Mouse (Mus musculus): ENCODE measurements around the gene Foxo6. TPM values are rescaled to one million over a fixed set of nuclear protein-coding genes. Genes with fewer than 3 reads are reported as not detected.

Foxo6 gene
- polyA plus RNA-seq (2011; ENCODE audit: insufficient read length, low read depth, missing spikeins), result not detected in 2 replicates

GRCm38 (mm10) chr4:120287290-120288111 is at the start of gene Foxo6:
Gene Foxo6 (minus strand): TSS chr4:120287349.
- Histone ChIP-seq H3K4me1 (ENCODE audit: control insufficient read depth, insufficient read depth, low read length) (no peaks in the 10 kb centered on the region), H3K4me3 (ENCODE audit: insufficient read depth, low read length) (peak within 1 kb of the TSS; percentile 32), H3K27ac (ENCODE audit: insufficient read depth, low read length) (no peak within 1 kb of the TSS)
- TF ChIP-seq CTCF (IDR thresholded peaks at IDR 0.05; ENCODE audit: borderline replicate concordance, insufficient read depth, low read length), result 0 out of 2 replicates have a peak, but pooled peaks have one; percentile 26
- TF ChIP-seq POLR2A (IDR thresholded peaks at IDR 0.05; ENCODE audit: low read depth, low read length), result no peak

- Histone ChIP-seq H3K27ac (ENCODE audit: insufficient read depth, low read length) (no peak overlapping the region), H3K4me1 (ENCODE audit: control insufficient read depth, insufficient read depth, low read length) (no peaks in the 10 kb centered on the region), H3K4me3 (ENCODE audit: insufficient read depth, low read length) (no peak overlapping the region)
- TF ChIP-seq POLR2A (IDR thresholded peaks at IDR 0.05; ENCODE audit: low read depth, low read length) (no peak), CTCF (IDR thresholded peaks at IDR 0.05; ENCODE audit: borderline replicate concordance, insufficient read depth, low read length) (no peak)
These were observed 47.2 kb upstream of the Foxo6 start for GRCm38 (mm10) chr4:120334316-120334715.

GRCm38 (mm10) chr4:120332934-120333421 is 45.8 kb upstream of the Foxo6 start:
- H3K4me3 ChIP-seq (ENCODE audit: insufficient read depth, low read length), result no peak overlapping the region
- TF ChIP-seq POLR2A (IDR thresholded peaks at IDR 0.05; ENCODE audit: low read depth, low read length) (no peak), CTCF (IDR thresholded peaks at IDR 0.05; ENCODE audit: borderline replicate concordance, insufficient read depth, low read length) (no peak)
- H3K27ac ChIP-seq (ENCODE audit: insufficient read depth, low read length), result no peak overlapping the region
- no peaks in the 10 kb centered on the region for H3K4me1 ChIP-seq (ENCODE audit: control insufficient read depth, insufficient read depth, low read length)

- no peak for TF ChIP-seq POLR2A (IDR thresholded peaks at IDR 0.05; ENCODE audit: low read depth, low read length)
- TF ChIP-seq CTCF (IDR thresholded peaks at IDR 0.05; ENCODE audit: borderline replicate concordance, insufficient read depth, low read length), result no peak
- Histone ChIP-seq H3K4me1 (ENCODE audit: control insufficient read depth, insufficient read depth, low read length) (no peaks in the 10 kb centered on the region), H3K4me3 (ENCODE audit: insufficient read depth, low read length) (no peak overlapping the region), H3K27ac (ENCODE audit: insufficient read depth, low read length) (no peak overlapping the region)
These were observed 45.3 kb upstream of the Foxo6 start for GRCm38 (mm10) chr4:120332405-120332933.

GRCm38 (mm10) chr4:120331992-120332391 is 44.8 kb upstream of the Foxo6 start:
- no peaks in the 10 kb centered on the region for H3K4me1 ChIP-seq (ENCODE audit: control insufficient read depth, insufficient read depth, low read length)
- no peak overlapping the region for H3K4me3 ChIP-seq (ENCODE audit: insufficient read depth, low read length)
- TF ChIP-seq CTCF (IDR thresholded peaks at IDR 0.05; ENCODE audit: borderline replicate concordance, insufficient read depth, low read length), result no peak
- TF ChIP-seq POLR2A (IDR thresholded peaks at IDR 0.05; ENCODE audit: low read depth, low read length), result no peak
- H3K27ac ChIP-seq (ENCODE audit: insufficient read depth, low read length), result no peak overlapping the region

- no peak overlapping the region for H3K4me3 ChIP-seq (ENCODE audit: insufficient read depth, low read length)
- H3K4me1 ChIP-seq (ENCODE audit: control insufficient read depth, insufficient read depth, low read length), result no peaks in the 10 kb centered on the region
- H3K27ac ChIP-seq (ENCODE audit: insufficient read depth, low read length), result no peak overlapping the region
These were observed 44.4 kb upstream of the Foxo6 start for GRCm38 (mm10) chr4:120331541-120331940.

GRCm38 (mm10) chr4:120325748-120326147 is 38.6 kb upstream of the Foxo6 start:
- Histone ChIP-seq H3K27ac (ENCODE audit: insufficient read depth, low read length) (no peak overlapping the region), H3K4me1 (ENCODE audit: control insufficient read depth, insufficient read depth, low read length) (no peaks in the 10 kb centered on the region), H3K4me3 (ENCODE audit: insufficient read depth, low read length) (no peak overlapping the region)
- TF ChIP-seq POLR2A (IDR thresholded peaks at IDR 0.05; ENCODE audit: low read depth, low read length) (no peak), CTCF (IDR thresholded peaks at IDR 0.05; ENCODE audit: borderline replicate concordance, insufficient read depth, low read length) (no peak)

More at GRCm38 (mm10) chr4:120331541-120331940, 44.4 kb upstream of the Foxo6 start:
- TF ChIP-seq CTCF (IDR thresholded peaks at IDR 0.05; ENCODE audit: borderline replicate concordance, insufficient read depth, low read length) (no peak), POLR2A (IDR thresholded peaks at IDR 0.05; ENCODE audit: low read depth, low read length) (no peak)

GRCm38 (mm10) chr4:120325051-120325450 is 37.9 kb upstream of the Foxo6 start:
- TF ChIP-seq POLR2A (IDR thresholded peaks at IDR 0.05; ENCODE audit: low read depth, low read length), result no peak
- no peak for TF ChIP-seq CTCF (IDR thresholded peaks at IDR 0.05; ENCODE audit: borderline replicate concordance, insufficient read depth, low read length)
- H3K4me1 ChIP-seq (ENCODE audit: control insufficient read depth, insufficient read depth, low read length), result no peaks in the 10 kb centered on the region

GRCm38 (mm10) chr4:120323858-120324257 is 36.7 kb upstream of the Foxo6 start:
- Histone ChIP-seq H3K4me1 (ENCODE audit: control insufficient read depth, insufficient read depth, low read length) (no peaks in the 10 kb centered on the region), H3K4me3 (ENCODE audit: insufficient read depth, low read length) (no peak overlapping the region), H3K27ac (ENCODE audit: insufficient read depth, low read length) (no peak overlapping the region)
- no peak for TF ChIP-seq POLR2A (IDR thresholded peaks at IDR 0.05; ENCODE audit: low read depth, low read length)
- no peak for TF ChIP-seq CTCF (IDR thresholded peaks at IDR 0.05; ENCODE audit: borderline replicate concordance, insufficient read depth, low read length)

More at GRCm38 (mm10) chr4:120325051-120325450, 37.9 kb upstream of the Foxo6 start:
- H3K27ac ChIP-seq (ENCODE audit: insufficient read depth, low read length), result no peak overlapping the region
- H3K4me3 ChIP-seq (ENCODE audit: insufficient read depth, low read length), result no peak overlapping the region

- H3K4me3 ChIP-seq (ENCODE audit: insufficient read depth, low read length), result no peak overlapping the region
These were observed 36.0 kb upstream of the Foxo6 start for GRCm38 (mm10) chr4:120323198-120323597.

More at GRCm38 (mm10) chr4:120323198-120323597, 36.0 kb upstream of the Foxo6 start:
- H3K4me1 ChIP-seq (ENCODE audit: control insufficient read depth, insufficient read depth, low read length), result no peaks in the 10 kb centered on the region
- TF ChIP-seq POLR2A (IDR thresholded peaks at IDR 0.05; ENCODE audit: low read depth, low read length) (no peak), CTCF (IDR thresholded peaks at IDR 0.05; ENCODE audit: borderline replicate concordance, insufficient read depth, low read length) (no peak)
- H3K27ac ChIP-seq (ENCODE audit: insufficient read depth, low read length), result no peak overlapping the region

All from embryonic fibroblast, embryonic 13.5 days (primary cell).